In the genomic region with DNA sequence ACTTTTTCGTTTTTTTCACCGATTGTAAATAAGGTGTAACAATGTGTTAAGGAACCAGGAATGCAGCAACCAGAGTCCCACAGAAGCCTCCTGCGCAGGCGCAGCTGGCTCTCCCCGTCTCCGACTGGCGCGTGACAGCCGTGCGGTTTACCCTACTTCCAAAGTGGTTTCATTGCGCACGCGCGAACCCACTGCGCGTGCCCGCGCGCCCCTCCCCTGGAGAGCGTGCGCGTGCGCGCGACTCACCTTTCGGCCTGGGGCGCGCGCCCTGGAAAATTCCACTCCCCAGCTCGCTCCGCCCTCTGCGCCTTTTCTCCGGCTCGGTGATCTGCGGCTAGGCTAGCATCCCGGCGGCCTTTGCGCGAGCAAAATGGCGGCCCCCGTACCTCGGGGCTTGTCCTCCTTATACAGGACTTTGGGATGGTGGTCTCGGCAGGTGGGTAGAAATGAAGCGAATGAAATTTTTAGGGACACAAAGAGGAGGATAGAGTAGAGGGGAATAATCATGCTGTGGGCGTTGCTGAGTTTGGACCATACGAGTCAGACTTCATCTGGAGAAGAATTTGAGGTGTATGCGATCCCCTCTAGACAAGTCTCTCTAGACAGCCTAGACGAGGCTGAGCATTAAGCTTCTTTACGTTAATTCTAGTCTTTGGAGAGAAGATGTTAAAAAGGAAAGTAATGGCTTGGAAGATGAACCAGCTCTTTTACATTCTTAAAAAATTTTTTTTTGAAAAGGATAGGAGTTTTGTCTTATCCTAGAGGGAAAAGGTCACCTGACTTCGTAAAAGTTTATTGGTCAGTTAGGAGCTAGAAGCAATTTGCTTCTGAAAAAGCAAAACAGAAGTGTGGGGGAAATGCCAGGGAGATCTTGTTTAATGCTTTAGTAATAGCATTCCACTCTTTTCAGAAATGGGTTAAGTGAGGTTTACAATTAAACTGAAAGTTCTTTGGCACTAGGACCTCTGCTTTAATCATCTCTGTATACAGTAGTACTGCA, we compare ENCODE assay signal across 8 mouse cellular contexts. TPM values are rescaled to one million over a fixed set of nuclear protein-coding genes. Genes with fewer than 3 reads are reported as not detected.
DNase-seq lines count a peak whose midpoint lies in the region; ATAC-seq and TF ChIP-seq lines count a peak whose summit lies in the region.

A gene (plus strand): TSS at position 213 of the 1,000 bp plus-strand sequence.

- peak within 1 kb of the TSS; percentile 57 for H3K27ac ChIP-seq in embryonic facial prominence, embryonic 14.5 days (replicated peaks; ENCODE audit: low read depth, low read length)
- H3K27ac ChIP-seq in limb, embryonic 14.5 days (replicated peaks; ENCODE audit: low read depth, low read length): peak within 1 kb of the TSS; percentile 48
- peak within 1 kb of the TSS; percentile 69 for H3K27ac ChIP-seq in midbrain, postnatal 0 days (ENCODE audit: low read depth, low read length)

- H3K27me3 ChIP-seq in embryonic facial prominence, embryonic 14.5 days (replicated peaks; ENCODE audit: control insufficient read depth, insufficient read depth, low read length): no peaks in the 10 kb centered on the region
- H3K27me3 ChIP-seq in limb, embryonic 14.5 days (ENCODE audit: control insufficient read depth, insufficient read depth, low read length): no peaks in the 10 kb centered on the region
- no peaks in the 10 kb centered on the region for H3K27me3 ChIP-seq in midbrain, postnatal 0 days (ENCODE audit: insufficient read depth, low read length)

- peaks cover 7% of the 10 kb centered on the region; the same call in 1 of the 2 replicates for H3K36me3 ChIP-seq in embryonic facial prominence, embryonic 14.5 days (ENCODE audit: control insufficient read depth, insufficient read depth, low read length)
- peaks cover 11% of the 10 kb centered on the region; the same call in 1 of the 2 replicates for H3K36me3 ChIP-seq in limb, embryonic 14.5 days (ENCODE audit: control insufficient read depth, insufficient read depth, low read length)
- no peaks in the 10 kb centered on the region for H3K36me3 ChIP-seq in midbrain, postnatal 0 days (ENCODE audit: insufficient read depth, low read length)

- ATAC-seq in embryonic facial prominence, embryonic 14.5 days (ENCODE audit: low read depth): peak; percentile 93
- ATAC-seq in limb, embryonic 14.5 days (ENCODE audit: low FRiP score, low read depth): peak; percentile 94
- ATAC-seq in midbrain, postnatal 0 days (ENCODE audit: low FRiP score): peak; percentile 93

- peak within 1 kb of the TSS; percentile 48 for H3K4me3 ChIP-seq in embryonic facial prominence, embryonic 14.5 days (ENCODE audit: low read depth, low read length)
- peak within 1 kb of the TSS; percentile 45 for H3K4me3 ChIP-seq in limb, embryonic 14.5 days (replicated peaks; ENCODE audit: low read length)
- peak within 1 kb of the TSS; percentile 50 for H3K4me3 ChIP-seq in midbrain, postnatal 0 days (ENCODE audit: low read depth, low read length)

- no peak for TF ChIP-seq CTCF in midbrain, postnatal 0 days (IDR thresholded peaks at IDR 0.05)

- H3K4me1 ChIP-seq in embryonic facial prominence, embryonic 14.5 days (ENCODE audit: control insufficient read depth, insufficient read depth, low read length): peaks cover 9% of the 10 kb centered on the region
- peaks cover 10% of the 10 kb centered on the region for H3K4me1 ChIP-seq in limb, embryonic 14.5 days (ENCODE audit: control insufficient read depth, insufficient read depth, low read length)
- peaks cover 13% of the 10 kb centered on the region for H3K4me1 ChIP-seq in midbrain, postnatal 0 days (ENCODE audit: insufficient read depth, low read length)

- peak within 1 kb of the TSS; percentile 57 for H3K9ac ChIP-seq in embryonic facial prominence, embryonic 14.5 days (ENCODE audit: low read depth, low read length)
- H3K9ac ChIP-seq in limb, embryonic 14.5 days (ENCODE audit: low read depth, low read length, severe bottlenecking): peak within 1 kb of the TSS; percentile 44
- peak within 1 kb of the TSS; percentile 72 for H3K9ac ChIP-seq in midbrain, postnatal 0 days (replicated peaks; ENCODE audit: low read length, poor library complexity, severe bottlenecking)

- 1% methylated on average over 39 of the region's 50 CpGs for WGBS in embryonic facial prominence, embryonic 14.5 days
- under 1% methylated on average over 49 of the region's 50 CpGs for WGBS in limb, embryonic 14.5 days
- WGBS in midbrain, postnatal 0 days: 1% methylated on average over 50 of the region's 50 CpGs

- peak; percentile 98 for DNase-seq in 3T3-L1 (ENCODE audit: low read depth, low spot score)
- DNase-seq in adrenal gland, postnatal 4 days (ENCODE audit: low spot score in 2 of 2): peak; percentile 99
- peak; percentile 98 for DNase-seq in embryonic facial prominence, embryonic 14.5 days (ENCODE audit: low spot score)
- peak; percentile 98 for DNase-seq in heart, adult 8-10 months (ENCODE audit: low spot score)
- DNase-seq in kidney, adult 9 months: peak; percentile 100
- DNase-seq in limb, embryonic 14.5 days (ENCODE audit: low spot score): peak; percentile 98
- peak; percentile 98 for DNase-seq in midbrain, postnatal 0 days (ENCODE audit: low spot score)
- DNase-seq in spleen, postnatal 14 days (ENCODE audit: low spot score in 2 of 2): peak; percentile 96 to 98

- H3K4me2 ChIP-seq in embryonic facial prominence, embryonic 14.5 days (ENCODE audit: low read depth, low read length): peak within 1 kb of the TSS; percentile 64
- peak within 1 kb of the TSS; percentile 51 for H3K4me2 ChIP-seq in limb, embryonic 14.5 days (replicated peaks; ENCODE audit: low read depth, low read length, severe bottlenecking)
- H3K4me2 ChIP-seq in midbrain, postnatal 0 days (ENCODE audit: low read depth, low read length, poor library complexity, severe bottlenecking): peak within 1 kb of the TSS; percentile 52

- peak; percentile 77; the same call in 1 of the 2 replicates for TF ChIP-seq POLR2A in limb, embryonic 14.5 days (IDR thresholded peaks at IDR 0.05; ENCODE audit: borderline replicate concordance, extremely low read depth, insufficient read depth, insufficient read length)

- H3K9me3 ChIP-seq in embryonic facial prominence, embryonic 14.5 days (ENCODE audit: control insufficient read depth, low read length): no peaks in the 10 kb centered on the region
- H3K9me3 ChIP-seq in limb, embryonic 14.5 days (ENCODE audit: control insufficient read depth, low read length): no peaks in the 10 kb centered on the region
- H3K9me3 ChIP-seq in midbrain, postnatal 0 days (ENCODE audit: low read length): no peaks in the 10 kb centered on the region

RNA-seq across cellular contexts. Expression of the gene that starts here (rescaled TPM):
- 10 to 100 TPM; 33.7 to 39.6 TPM for total RNA-seq in adrenal gland, postnatal 4 days (2021)
- 35.2 and 37.8 TPM in 2 replicates for polyA plus RNA-seq in embryonic facial prominence, embryonic 14.5 days (2014; fragmentation: Nextera tagmentation; extraction: Ambion mirVana)
- total RNA-seq in heart, adult 8-10 months (2022): 10 to 100 TPM; 49.9 to 64.7 (median 56.9) TPM
- polyA plus RNA-seq in limb, embryonic 14.5 days (2012; rRNA removed): 20.3 and 22.7 TPM in 2 replicates
- polyA plus RNA-seq in limb, embryonic 14.5 days (2014; fragmentation: Nextera tagmentation; extraction: Ambion mirVana): 42.4 and 42.8 TPM in 2 replicates
- 21.4 and 29.1 TPM in 2 replicates for total RNA-seq in midbrain, postnatal 0 days (2014; rRNA removed)
- polyA plus RNA-seq in midbrain, postnatal 0 days (2015; fragmentation: Nextera tagmentation; extraction: Ambion mirVana): 33.0 and 36.0 TPM in 2 replicates

Comparison
In these comparisons a context has a peak if more than half of its experiments do, and no peak if none do; other contexts are left out.
1. Peak in every context shown above with its lines: DNase-seq, ATAC-seq, H3K4me3 ChIP-seq and H3K27ac ChIP-seq.